Mouse (Mus musculus) stomach, postnatal 0 days (tissue): ENCODE results near the gene Man2b2. TPM values are rescaled to one million over a fixed set of nuclear protein-coding genes. Genes with fewer than 3 reads are reported as not detected.
A peak's percentile ranks its signal among the peaks of the same experiment; 100 is the strongest.

Experiments
- ATAC-seq: fragments of 200-750 bp; cut with Nextera tagmentation; 2 replicates; pipeline ENCODE4 v1.8.0; 2017; ENCODE audit not compliant: low FRiP score, low TSS enrichment
- DNase-seq: peaks from one replicate; pipeline ENCODE4 v3.0.0-alpha.2; 2016; ENCODE audit warnings: low spot score
- H3K27ac ChIP-seq: fragments of 300-500 bp; sonication (generic); replicated peaks from 2 replicates; pipeline ENCODE4 v1.5.1; 2014; ENCODE audit warnings: mild to moderate bottlenecking, control low read depth
- H3K27me3 ChIP-seq: fragments of 300-500 bp; sonication (generic); 2 replicates; pipeline ENCODE4 v1.6.1; 2014; ENCODE audit warnings: low read length; ENCODE audit not compliant: control insufficient read depth, insufficient read depth
- H3K36me3 ChIP-seq: fragments of 300-500 bp; sonication (generic); 2 replicates; pipeline ENCODE4 v1.6.1; 2014; ENCODE audit warnings: low read length, mixed read lengths; ENCODE audit not compliant: control insufficient read depth, insufficient read depth
- H3K4me1 ChIP-seq: fragments of 300-500 bp; sonication (generic); replicated peaks from 2 replicates; pipeline ENCODE4 v1.6.1; 2014; ENCODE audit warnings: antibody characterized with exemption; ENCODE audit not compliant: control insufficient read depth, insufficient read depth
- H3K4me2 ChIP-seq: fragments of 300-500 bp; sonication (generic); replicated peaks from 2 replicates; pipeline ENCODE4 v1.6.1; 2014; ENCODE audit warnings: low read depth, mild to moderate bottlenecking, control low read depth, moderate library complexity
- H3K4me3 ChIP-seq: fragments of 300-500 bp; sonication (generic); 2 replicates; pipeline ENCODE4 v1.5.1; 2014; ENCODE audit warnings: low read depth, low read length, control low read depth
- H3K9ac ChIP-seq: fragments of 300-500 bp; sonication (generic); 2 replicates; pipeline ENCODE4 v1.6.1; 2014; ENCODE audit warnings: mild to moderate bottlenecking, low read length, control low read depth, mixed read lengths
- H3K9me3 ChIP-seq: fragments of 300-500 bp; sonication (generic); 2 replicates; pipeline ENCODE4 v1.6.1; 2016; ENCODE audit warnings: low read length; ENCODE audit not compliant: control insufficient read depth
- CTCF ChIP-seq: IDR thresholded peaks from 2 replicates; pipeline ENCODE4 v1.5.1; 2016; ENCODE audit warnings: antibody characterized with exemption, low read depth, mild to moderate bottlenecking, moderate library complexity
- EP300 ChIP-seq: optimal IDR thresholded peaks from 2 replicates; pipeline ENCODE3; 2016; ENCODE audit warnings: antibody characterized with exemption
- WGBS: fragments of 180-500 bp; shearing (Covaris S2); extraction: QIAGEN DNeasy Blood & Tissue Kit; methylation state at CpG from one replicate; pipeline ENCODE4 v1.1.7; 2014; 5-methylcytosine and 5-hydroxymethylcytosine counted together
- polyA plus RNA-seq: library from polyadenylated mRNA; unstranded; fragments of >200 nt; fragmentation: Nextera tagmentation; extraction: Ambion mirVana; gene quantifications from 2 replicates; pipeline ENCODE4 v1.2.1, GENCODE M21; 2015

Gene Man2b2
- polyA plus RNA-seq, 1 experiment from 2014 or later: 16.3 TPM

DNA sequence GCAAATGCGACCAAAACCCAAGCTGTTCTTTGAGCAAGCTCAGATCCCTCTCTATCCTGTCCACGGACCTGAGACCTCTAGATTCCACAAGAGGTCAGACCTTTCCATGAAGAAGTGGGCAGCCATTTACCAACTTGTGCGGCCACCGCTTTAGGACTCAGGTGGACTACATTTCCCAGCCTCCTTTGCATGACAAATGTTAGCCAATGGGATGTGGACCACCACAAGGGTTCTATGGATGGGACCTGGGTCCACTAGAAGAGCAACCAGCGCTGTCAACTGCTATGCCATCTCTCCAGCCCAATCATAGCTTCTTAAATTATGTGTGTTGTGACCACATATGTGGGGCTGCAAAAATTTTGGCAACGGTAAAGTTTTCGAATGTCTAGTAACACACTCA lies 819 bp upstream of the Man2b2 start:
- Histone ChIP-seq H3K4me3 (no peak overlapping the region), H3K27me3 (no peaks in the 10 kb centered on the region), H3K9ac (no peak overlapping the region), H3K4me2 (no peak overlapping the region), H3K27ac (no peak overlapping the region), H3K4me1 (0 out of 2 replicates have a peak, but pooled peaks cover 2% of the 10 kb centered on the region), H3K9me3 (no peaks in the 10 kb centered on the region), H3K36me3 (peaks cover 3% of the 10 kb centered on the region; the same call in 1 of the 2 replicates)
- 57% methylated on average over 7 of the region's 7 CpGs for WGBS
- TF ChIP-seq EP300 (no peak), CTCF (no peak)
- no peak for DNase-seq
- no peak for ATAC-seq

GRCm38 (mm10) chr5:36829098-36829497 lies 1.4 kb downstream of the Man2b2 start:
- Histone ChIP-seq H3K36me3 (peaks cover 3% of the 10 kb centered on the region; the same call in 1 of the 2 replicates), H3K4me2 (no peak overlapping the region), H3K27ac (no peak overlapping the region), H3K4me3 (no peak overlapping the region), H3K27me3 (no peaks in the 10 kb centered on the region), H3K4me1 (0 out of 2 replicates have a peak, but pooled peaks cover 2% of the 10 kb centered on the region), H3K9me3 (no peaks in the 10 kb centered on the region), H3K9ac (no peak overlapping the region)
- DNase-seq (no peak), ATAC-seq (no peak)
- 81% methylated on average over 4 of the region's 4 CpGs for WGBS
- no peak for TF ChIP-seq EP300
- no peak for TF ChIP-seq CTCF

- Histone ChIP-seq H3K4me3 (no peak overlapping the region), H3K27me3 (no peaks in the 10 kb centered on the region), H3K36me3 (peaks cover 12% of the 10 kb centered on the region; the same call in 1 of the 2 replicates), H3K27ac (no peak overlapping the region), H3K4me2 (no peak overlapping the region), H3K9ac (no peak overlapping the region), H3K4me1 (no peaks in the 10 kb centered on the region), H3K9me3 (no peaks in the 10 kb centered on the region)
- no peak for TF ChIP-seq EP300
- TF ChIP-seq CTCF: no peak
- ATAC-seq (no peak), DNase-seq (no peak)
- WGBS: 85% methylated on average over 4 of the region's 4 CpGs
Measured at GRCm38 (mm10) chr5:36822907-36823306, 7.5 kb downstream of the Man2b2 start.

- Histone ChIP-seq H3K27ac (no peak overlapping the region), H3K4me3 (no peak overlapping the region), H3K27me3 (no peaks in the 10 kb centered on the region), H3K4me2 (no peak overlapping the region), H3K4me1 (no peaks in the 10 kb centered on the region), H3K9me3 (no peaks in the 10 kb centered on the region), H3K9ac (no peak overlapping the region), H3K36me3 (peaks cover 8% of the 10 kb centered on the region; the same call in 1 of the 2 replicates)
- WGBS: 42% methylated on average over 6 of the region's 6 CpGs
- DNase-seq (peak; percentile 53), ATAC-seq (0 out of 2 replicates have a peak, but pooled peaks have one; percentile 13)
- peak; percentile 82 for TF ChIP-seq CTCF
- TF ChIP-seq EP300: no peak
Measured at GRCm38 (mm10) chr5:36820142-36820541, 10.3 kb downstream of the Man2b2 start.

GRCm38 (mm10) chr5:36819742-36820141 lies 10.7 kb downstream of the Man2b2 start:
- 85% methylated on average over 5 of the region's 5 CpGs for WGBS
- ATAC-seq (no peak), DNase-seq (no peak)
- H3K27ac ChIP-seq: no peak overlapping the region
- H3K9me3 ChIP-seq: no peaks in the 10 kb centered on the region
- H3K4me2 ChIP-seq: no peak overlapping the region
- H3K36me3 ChIP-seq: peaks cover 8% of the 10 kb centered on the region; the same call in 1 of the 2 replicates
- no peak overlapping the region for H3K9ac ChIP-seq
- H3K27me3 ChIP-seq: no peaks in the 10 kb centered on the region
- no peaks in the 10 kb centered on the region for H3K4me1 ChIP-seq
- no peak overlapping the region for H3K4me3 ChIP-seq
- TF ChIP-seq CTCF: no peak
- TF ChIP-seq EP300: no peak

- 54% methylated on average over 3 of the region's 3 CpGs for WGBS
- Histone ChIP-seq H3K4me3 (no peak overlapping the region), H3K36me3 (peaks cover 8% of the 10 kb centered on the region; the same call in 1 of the 2 replicates), H3K9ac (no peak overlapping the region), H3K27me3 (no peaks in the 10 kb centered on the region), H3K27ac (no peak overlapping the region), H3K4me1 (no peaks in the 10 kb centered on the region), H3K9me3 (no peaks in the 10 kb centered on the region), H3K4me2 (no peak overlapping the region)
- no peak for DNase-seq
- TF ChIP-seq CTCF (peak; percentile 42), EP300 (no peak)
- ATAC-seq: no peak
Measured at GRCm38 (mm10) chr5:36817738-36818137, 12.7 kb downstream of the Man2b2 start.
